Mouse (Mus musculus) thymus, adult 2 months (tissue): Measurements from ENCODE around the gene Grik1. TPM values are rescaled to one million over a fixed set of nuclear protein-coding genes. Genes with fewer than 3 reads are reported as not detected.

Source experiments
- DNase-seq: peaks from one replicate; pipeline ENCODE4 v3.0.0; 2021
- H3K27ac ChIP-seq: fragments of 200-500 bp; 2 replicates; pipeline ENCODE4 v1.5.1; 2012; ENCODE audit warnings: low read length, control low read depth; ENCODE audit not compliant: control insufficient read depth, insufficient read depth
- H3K27me3 ChIP-seq: fragments of 200-500 bp; 2 replicates; pipeline ENCODE4 v1.6.1; 2012; ENCODE audit warnings: mild to moderate bottlenecking, low read length, moderate library complexity, mixed read lengths; ENCODE audit not compliant: control insufficient read depth, insufficient read depth
- H3K36me3 ChIP-seq: fragments of 200-500 bp; 2 replicates; pipeline ENCODE4 v1.6.1; 2012; ENCODE audit warnings: mild to moderate bottlenecking, low read length, moderate library complexity; ENCODE audit not compliant: control insufficient read depth, insufficient read depth
- H3K4me1 ChIP-seq: fragments of 200-500 bp; replicated peaks from 2 replicates; pipeline ENCODE4 v1.6.1; 2012; ENCODE audit warnings: low read length; ENCODE audit not compliant: control insufficient read depth, insufficient read depth
- H3K4me3 ChIP-seq: fragments of 200-500 bp; 2 replicates; pipeline ENCODE4 v1.5.1; 2012; ENCODE audit warnings: mild to moderate bottlenecking, low read length, control low read depth, moderate library complexity; ENCODE audit not compliant: control insufficient read depth, insufficient read depth
- CTCF ChIP-seq: fragments of 200-500 bp; IDR thresholded peaks from 2 replicates; pipeline ENCODE4 v1.5.1; 2012; ENCODE audit warnings: mild to moderate bottlenecking, control low read depth, low read length, moderate library complexity, borderline replicate concordance; ENCODE audit not compliant: control insufficient read depth, poor library complexity, insufficient read depth; ENCODE audit errors: extremely low read depth
- POLR2A ChIP-seq: fragments of 200-500 bp; IDR thresholded peaks from 2 replicates; pipeline ENCODE4 v1.6.1; 2012; ENCODE audit warnings: mild to moderate bottlenecking, low read length, control low read depth, moderate library complexity; ENCODE audit not compliant: control insufficient read depth, poor library complexity, insufficient read depth; ENCODE audit errors: extremely low read depth
- WGBS: fragments of 180-500 bp; shearing (Covaris S2); methylation state at CpG from one replicate; pipeline ENCODE4 v1.1.7; 2018; 5-methylcytosine and 5-hydroxymethylcytosine counted together
- polyA plus RNA-seq: library from polyadenylated mRNA; depleted of rRNA; stranded (reverse); fragments of >200 nt; gene quantifications from 2 replicates; pipeline ENCODE4 v1.2.3, GENCODE M21; 2012

The Grik1 gene
- polyA plus RNA-seq, 1 experiment, result 0.04 TPM

GRCm38 (mm10) chr16:87974076-87974443, 316.0 kb downstream of the Grik1 start:
- H3K4me3 ChIP-seq, result no peak overlapping the region
- WGBS, result 74% methylated on average over 3 of the region's 3 CpGs
- H3K27ac ChIP-seq, result no peak overlapping the region
- no peaks in the 10 kb centered on the region for H3K4me1 ChIP-seq
- no peaks in the 10 kb centered on the region for H3K27me3 ChIP-seq
- no peak for DNase-seq
- no peaks in the 10 kb centered on the region for H3K36me3 ChIP-seq
- TF ChIP-seq POLR2A (no peak), CTCF (no peak)

- TF ChIP-seq POLR2A, result no peak
- DNase-seq, result no peak
- no peak overlapping the region for H3K4me3 ChIP-seq
- H3K27me3 ChIP-seq, result no peaks in the 10 kb centered on the region
- H3K36me3 ChIP-seq, result no peaks in the 10 kb centered on the region
- 80% methylated on average over 2 of the region's 2 CpGs for WGBS
- no peak overlapping the region for H3K27ac ChIP-seq
- no peaks in the 10 kb centered on the region for H3K4me1 ChIP-seq
Observed at GRCm38 (mm10) chr16:87973394-87974075, 316.5 kb downstream of the Grik1 start.

DNA sequence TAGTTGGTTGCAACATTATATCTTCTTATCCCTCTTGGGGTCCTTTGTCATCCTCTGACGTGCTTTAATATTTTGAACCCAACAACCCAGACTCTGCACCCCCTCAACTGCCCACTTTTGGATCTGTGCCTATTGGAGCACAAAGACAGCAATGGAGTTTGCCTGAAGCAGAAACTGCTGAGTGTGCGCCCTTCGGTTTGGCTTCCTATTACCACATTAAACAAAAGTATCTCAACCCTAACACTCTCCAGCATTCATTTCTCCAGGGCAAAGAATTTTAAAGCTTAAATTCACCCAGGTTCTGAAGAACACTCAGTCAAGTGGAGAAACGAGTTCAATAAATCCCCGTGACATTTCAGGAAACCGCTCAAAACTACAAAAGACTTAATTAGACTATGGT, 318.2 kb downstream of the Grik1 start:
- 85% methylated on average over 6 of the region's 6 CpGs for WGBS

GRCm38 (mm10) chr16:87969936-87970335, 320.1 kb downstream of the Grik1 start:
- 89% methylated on average over 3 of the region's 3 CpGs for WGBS
- H3K27ac ChIP-seq, result no peak overlapping the region
- TF ChIP-seq POLR2A, result no peak
- TF ChIP-seq CTCF, result no peak
- H3K36me3 ChIP-seq, result no peaks in the 10 kb centered on the region
- no peak for DNase-seq
- H3K4me1 ChIP-seq, result no peaks in the 10 kb centered on the region
- no peak overlapping the region for H3K4me3 ChIP-seq
- H3K27me3 ChIP-seq, result no peaks in the 10 kb centered on the region

More for the DNA sequence above, 318.2 kb downstream of the Grik1 start:
- H3K4me1 ChIP-seq, result no peaks in the 10 kb centered on the region
- no peak overlapping the region for H3K4me3 ChIP-seq
- H3K27ac ChIP-seq, result no peak overlapping the region
- no peak for DNase-seq
- TF ChIP-seq POLR2A, result no peak
- TF ChIP-seq CTCF, result no peak
- H3K27me3 ChIP-seq, result no peaks in the 10 kb centered on the region
- H3K36me3 ChIP-seq, result no peaks in the 10 kb centered on the region

DNA sequence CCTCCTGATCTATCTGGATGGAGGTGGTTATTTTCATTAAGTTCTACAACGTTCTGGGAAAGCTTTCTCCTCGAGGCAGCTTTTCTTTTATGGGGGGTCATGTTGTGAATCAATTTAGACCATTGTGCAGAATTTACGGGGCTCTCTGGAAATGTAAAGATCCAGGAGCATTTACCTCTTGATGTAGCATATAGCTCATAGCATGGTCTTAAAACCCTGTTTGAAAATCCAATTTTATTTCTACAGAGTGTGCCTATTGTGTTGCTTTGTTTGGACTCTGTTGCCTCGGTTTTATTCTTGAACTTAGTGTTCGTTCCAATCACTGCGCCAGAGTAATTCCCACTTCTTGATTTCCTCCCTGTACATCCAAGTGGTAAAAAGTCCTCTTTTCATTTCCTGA, 328.6 kb downstream of the Grik1 start:
- TF ChIP-seq CTCF, result no peak
- no peak for TF ChIP-seq POLR2A
- Histone ChIP-seq H3K27me3 (no peaks in the 10 kb centered on the region), H3K36me3 (no peaks in the 10 kb centered on the region), H3K4me1 (no peaks in the 10 kb centered on the region), H3K27ac (no peak overlapping the region), H3K4me3 (no peak overlapping the region)
- WGBS, result 85% methylated on average over 6 of the region's 6 CpGs
- DNase-seq, result no peak

- H3K27ac ChIP-seq, result no peak overlapping the region
Observed at GRCm38 (mm10) chr16:87957449-87957848, 332.6 kb downstream of the Grik1 start.

GRCm38 (mm10) chr16:87956178-87956577, 333.9 kb downstream of the Grik1 start:
- no peaks in the 10 kb centered on the region for H3K36me3 ChIP-seq
- TF ChIP-seq POLR2A (no peak), CTCF (no peak)
- H3K4me3 ChIP-seq, result no peak overlapping the region
- DNase-seq, result no peak
- H3K4me1 ChIP-seq, result no peaks in the 10 kb centered on the region
- WGBS, result 59% methylated on average over 5 of the region's 5 CpGs
- H3K27ac ChIP-seq, result no peak overlapping the region
- H3K27me3 ChIP-seq, result no peaks in the 10 kb centered on the region

More at GRCm38 (mm10) chr16:87957449-87957848, 332.6 kb downstream of the Grik1 start:
- no peak overlapping the region for H3K4me3 ChIP-seq
- TF ChIP-seq POLR2A (no peak), CTCF (no peak)
- no peaks in the 10 kb centered on the region for H3K27me3 ChIP-seq
- H3K36me3 ChIP-seq, result no peaks in the 10 kb centered on the region
- H3K4me1 ChIP-seq, result no peaks in the 10 kb centered on the region
- no peak for DNase-seq
- 89% methylated on average over 10 of the region's 10 CpGs for WGBS
